Mouse (Mus musculus): ENCODE results near the gene Nabp1. TPM values are rescaled to one million over a fixed set of nuclear protein-coding genes. Genes with fewer than 3 reads are reported as not detected.
"Not testable (repeated sequence)": the region's sequence is repeated elsewhere in the genome, so short reads cannot be mapped to it uniquely, and the experiment has no call there.

Gene Nabp1
- polyA plus RNA-seq, 1 experiment = 0.02 TPM

DNA sequence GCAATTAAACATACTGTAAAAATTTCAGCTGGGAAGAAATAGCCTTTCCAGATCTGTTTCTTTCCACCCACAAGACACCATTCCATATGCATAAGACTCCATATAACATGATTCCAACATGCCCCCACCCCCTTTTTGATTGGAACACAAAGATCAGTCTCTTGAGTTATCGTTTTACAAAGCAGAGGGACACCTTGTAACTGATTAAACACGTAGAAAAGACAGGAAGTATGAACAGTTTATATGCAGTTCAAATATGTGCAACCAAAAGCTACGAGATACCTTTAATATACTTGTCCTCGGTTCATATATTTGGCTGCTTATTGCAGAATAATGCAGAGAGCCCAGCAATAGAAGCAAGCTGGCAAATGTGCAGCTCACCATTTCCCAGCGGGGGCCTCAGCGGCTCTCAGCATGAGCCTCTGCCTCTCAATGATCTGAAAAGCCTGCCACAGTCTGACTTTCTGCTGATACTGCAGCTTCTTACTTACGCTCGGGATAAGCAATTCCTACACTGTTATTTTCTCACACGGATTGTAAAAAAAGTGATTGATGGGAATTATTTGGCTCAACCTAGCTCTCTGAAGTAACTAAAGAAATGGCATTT is 32.3 kb downstream of the Nabp1 start:
- Histone ChIP-seq H3K9me3 (ENCODE audit: control insufficient read depth, low read length) (no peaks in the 10 kb centered on the region), H3K36me3 (ENCODE audit: control insufficient read depth) (no peaks in the 10 kb centered on the region), H3K4me1 (ENCODE audit: control insufficient read depth) (no peaks in the 10 kb centered on the region), H3K27me3 (ENCODE audit: control insufficient read depth) (no peaks in the 10 kb centered on the region), H3K4me3 (replicated peaks) (no peak overlapping the region)
- TF ChIP-seq TAL1 (IDR thresholded peaks at IDR 0.05; ENCODE audit: low read length) = no peak
- no peak for TF ChIP-seq GATA1 (IDR thresholded peaks at IDR 0.05; ENCODE audit: low read length)

DNA sequence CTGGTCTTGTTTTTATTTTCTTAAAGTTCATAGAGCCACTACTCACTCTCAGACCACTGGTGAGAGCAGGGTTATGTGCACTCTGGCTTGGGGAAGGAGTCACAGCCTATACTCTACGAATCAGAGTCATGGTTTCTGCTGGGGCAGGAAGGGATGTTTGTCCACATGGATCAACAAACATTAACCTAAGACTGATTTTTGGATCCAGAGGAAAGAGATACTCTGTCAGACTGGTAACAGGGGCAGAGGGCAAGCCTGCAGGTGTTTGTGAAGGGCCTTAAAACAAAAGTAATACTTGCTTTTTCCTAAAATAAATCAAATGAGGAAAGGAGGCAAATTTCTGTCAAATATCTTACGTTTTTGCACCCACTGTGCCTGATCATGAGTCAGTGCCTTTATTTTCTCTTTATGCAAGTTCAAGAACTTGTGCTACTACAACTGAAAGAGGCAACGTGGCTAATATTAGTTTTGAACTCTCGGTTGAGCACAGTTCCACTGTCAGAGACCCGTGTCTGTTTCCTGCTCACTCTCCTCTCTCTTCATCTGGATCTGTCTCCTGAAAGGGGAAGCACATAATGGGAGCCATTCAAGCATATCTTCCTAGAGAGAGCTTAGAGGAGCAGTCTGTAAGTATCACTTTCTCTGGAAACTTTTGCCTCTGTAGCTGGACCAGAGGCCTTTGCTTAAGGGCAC is 32.9 kb downstream of the Nabp1 start:
- no peaks in the 10 kb centered on the region for H3K4me1 ChIP-seq (ENCODE audit: control insufficient read depth)
- H3K4me3 ChIP-seq (replicated peaks) = no peak overlapping the region
- H3K36me3 ChIP-seq (ENCODE audit: control insufficient read depth) = no peaks in the 10 kb centered on the region
- no peaks in the 10 kb centered on the region for H3K9me3 ChIP-seq (ENCODE audit: control insufficient read depth, low read length)
- TF ChIP-seq TAL1 (IDR thresholded peaks at IDR 0.05; ENCODE audit: low read length) (no peak), GATA1 (IDR thresholded peaks at IDR 0.05; ENCODE audit: low read length) (no peak)
- no peaks in the 10 kb centered on the region for H3K27me3 ChIP-seq (ENCODE audit: control insufficient read depth)

DNA sequence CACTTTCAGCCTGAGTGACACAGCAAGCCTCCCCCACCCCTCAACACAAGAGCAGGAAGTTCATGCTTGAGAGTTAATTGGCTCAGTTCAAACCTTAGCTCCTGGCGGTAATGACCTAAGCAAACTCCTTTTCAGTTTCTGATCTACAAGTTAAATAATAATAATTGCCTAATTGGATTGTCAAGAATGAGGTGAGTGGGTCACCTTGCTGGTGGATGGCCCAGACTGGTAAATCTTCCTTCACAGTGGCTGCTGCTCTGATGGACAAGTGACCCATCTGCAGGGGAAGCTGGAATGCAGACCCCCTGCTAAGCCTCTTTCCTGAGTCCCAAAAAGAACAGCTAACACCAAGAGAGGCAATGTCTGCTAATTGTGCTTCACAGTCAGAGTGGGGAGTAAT is 48.5 kb downstream of the Nabp1 start:
- Histone ChIP-seq H3K27me3 (ENCODE audit: control insufficient read depth) (no peaks in the 10 kb centered on the region), H3K4me3 (replicated peaks) (no peak overlapping the region), H3K4me1 (ENCODE audit: control insufficient read depth) (no peaks in the 10 kb centered on the region), H3K9me3 (ENCODE audit: control insufficient read depth, low read length) (no peaks in the 10 kb centered on the region), H3K36me3 (ENCODE audit: control insufficient read depth) (no peaks in the 10 kb centered on the region)
- TF ChIP-seq GATA1 (IDR thresholded peaks at IDR 0.05; ENCODE audit: low read length) (no peak), TAL1 (IDR thresholded peaks at IDR 0.05; ENCODE audit: low read length) (no peak)

DNA sequence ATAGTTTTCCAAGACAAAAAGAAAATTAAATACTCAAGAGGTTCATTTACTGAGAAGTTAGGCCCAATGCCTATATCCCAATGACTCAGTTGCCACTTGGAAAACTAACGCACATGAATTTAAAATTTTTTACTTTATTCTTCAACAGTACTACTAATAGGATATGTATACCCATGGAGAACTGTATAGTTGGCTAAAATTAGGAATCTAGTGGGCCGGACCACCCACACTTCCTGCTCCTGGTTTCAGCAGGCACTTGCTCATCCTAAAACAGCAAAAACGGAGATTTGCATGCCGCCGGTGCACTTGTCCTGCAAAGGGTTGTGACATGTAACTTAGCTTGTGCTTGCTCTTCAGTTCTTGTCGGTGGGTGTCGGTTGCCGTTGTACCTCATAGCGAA is 51.9 kb downstream of the Nabp1 start:
- Histone ChIP-seq H3K9me3 (ENCODE audit: control insufficient read depth, low read length) (peaks cover 2% of the 10 kb centered on the region; the same call in 1 of the 2 replicates), H3K4me3 (replicated peaks) (no peak overlapping the region), H3K36me3 (ENCODE audit: control insufficient read depth) (no peaks in the 10 kb centered on the region), H3K4me1 (ENCODE audit: control insufficient read depth) (no peaks in the 10 kb centered on the region), H3K27me3 (ENCODE audit: control insufficient read depth) (no peaks in the 10 kb centered on the region)
- TF ChIP-seq TAL1 (IDR thresholded peaks at IDR 0.05; ENCODE audit: low read length) (no peak), GATA1 (IDR thresholded peaks at IDR 0.05; ENCODE audit: low read length) (no peak)

DNA sequence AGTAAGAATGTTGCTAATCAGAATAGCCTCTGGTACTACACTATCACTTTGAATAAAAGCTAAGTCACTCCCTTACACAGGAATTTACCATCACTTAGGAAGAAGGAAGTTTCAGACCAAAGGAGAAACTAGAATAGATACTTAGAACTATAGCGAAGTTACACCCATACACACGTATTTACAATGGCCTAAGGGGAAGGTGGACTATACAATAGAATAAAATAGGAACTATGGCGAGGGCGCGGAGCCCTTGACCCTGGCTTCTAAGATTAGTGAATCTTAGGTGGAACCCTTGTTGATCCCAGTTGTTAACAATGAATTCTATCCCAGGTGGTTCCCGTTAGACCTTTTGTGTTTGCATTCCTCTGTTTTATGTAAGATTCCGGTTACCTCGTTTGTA is 57.2 kb downstream of the Nabp1 start:
- not testable (repeated sequence) for H3K9me3 ChIP-seq (ENCODE audit: control insufficient read depth, low read length)

DNA sequence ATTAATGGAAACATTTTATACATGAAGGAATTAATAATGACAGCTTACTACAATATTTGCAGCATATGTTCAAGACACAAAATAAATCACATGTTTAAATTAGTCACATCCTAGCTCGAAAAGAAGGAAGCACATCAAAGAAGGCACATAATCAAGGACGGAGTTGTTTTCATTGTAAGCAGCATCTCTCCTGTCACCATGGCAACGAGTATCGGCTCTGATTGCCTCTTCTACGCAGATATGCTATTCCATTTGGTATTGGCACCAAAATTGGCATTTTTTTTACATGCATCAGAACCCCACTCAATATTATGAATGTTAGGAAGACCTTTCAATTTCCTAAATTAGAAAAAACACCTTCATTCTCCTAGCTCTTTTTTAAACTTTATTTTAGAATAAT is 59.5 kb downstream of the Nabp1 start:
- H3K9me3 ChIP-seq (ENCODE audit: control insufficient read depth, low read length) = peaks cover 2% of the 10 kb centered on the region; the same call in 1 of the 2 replicates
- H3K4me3 ChIP-seq (replicated peaks) = no peak overlapping the region
- no peaks in the 10 kb centered on the region for H3K27me3 ChIP-seq (ENCODE audit: control insufficient read depth)
- H3K4me1 ChIP-seq (ENCODE audit: control insufficient read depth) = no peaks in the 10 kb centered on the region
- TF ChIP-seq GATA1 (IDR thresholded peaks at IDR 0.05; ENCODE audit: low read length) = no peak
- no peak for TF ChIP-seq TAL1 (IDR thresholded peaks at IDR 0.05; ENCODE audit: low read length)
- no peaks in the 10 kb centered on the region for H3K36me3 ChIP-seq (ENCODE audit: control insufficient read depth)

More for the DNA sequence above, 57.2 kb downstream of the Nabp1 start:
- H3K4me1 ChIP-seq (ENCODE audit: control insufficient read depth); H3K27me3 ChIP-seq (ENCODE audit: control insufficient read depth); H3K36me3 ChIP-seq (ENCODE audit: control insufficient read depth); H3K4me3 ChIP-seq (replicated peaks): not testable (repeated sequence)

Other genes with a start within 250 kb of the Nabp1 start
- 0.04 and 0.05 TPM in 2 replicates for gene Cavin2, start 189.3 kb downstream of the Nabp1 start, polyA plus RNA-seq (2012)

Measured in erythroblast, embryonic 14.5 days (primary cell).